Mouse (Mus musculus) brain, adult 10 weeks (tissue): ENCODE results near the gene Gm3880. TPM values are rescaled to one million over a fixed set of nuclear protein-coding genes. Genes with fewer than 3 reads are reported as not detected.

Source experiments
- polyA plus RNA-seq: library from polyadenylated mRNA; stranded (reverse); fragments of 350-450 nt; fragmentation: Illumina TruSeq; extraction: RNeasy Lipid Tissue Mini Kit (QIAGEN cat#74804); gene quantifications from one replicate; pipeline ENCODE4 v1.2.3, GENCODE M21; 2015; ENCODE audit warnings: low read depth, low replicate concordance

Gm3880 gene
- not detected for polyA plus RNA-seq

GRCm38 (mm10) chrX:102686872-102687271, at the start of gene Gm3880:
Gene Gm3880, minus strand, starts transcription at chrX:102686972.

GRCm38 (mm10) chrX:102707535-102707934, 20.8 kb upstream of the Gm3880 start, which contains the start of the genes Gm9112 and Dmrtc1b:
Gene Gm9112, minus strand, starts transcription at chrX:102707635.
Gene Dmrtc1b, plus strand, starts transcription at chrX:102707865.

GRCm38 (mm10) chrX:102643823-102644572, 42.8 kb downstream of the Gm3880 start, which contains the start of gene Phka1:
Gene Phka1, minus strand, starts transcription at chrX:102644246.

Other genes with a start within 250 kb of the Gm3880 start
- 14.2 TPM for gene Hdac8, start 181.6 kb downstream of the Gm3880 start, polyA plus RNA-seq
- gene Phka1, start 42.7 kb downstream of the Gm3880 start, polyA plus RNA-seq = 12.7 TPM
- not detected for gene Gm9112, start 20.7 kb upstream of the Gm3880 start, polyA plus RNA-seq
- not detected for gene Dmrtc1b, start 20.9 kb upstream of the Gm3880 start, polyA plus RNA-seq
- gene Dmrtc1c1, start 116.0 kb upstream of the Gm3880 start, polyA plus RNA-seq = not detected
- not detected for gene Dmrtc1c2, start 167.6 kb upstream of the Gm3880 start, polyA plus RNA-seq
- gene 1700031F05Rik, start 181.0 kb upstream of the Gm3880 start, polyA plus RNA-seq = not detected
- 6.7 TPM for gene Dmrtc1a, start 221.7 kb upstream of the Gm3880 start, polyA plus RNA-seq
- not detected for gene 1700011M02Rik, start 221.9 kb upstream of the Gm3880 start, polyA plus RNA-seq
- gene 1700018G05Rik, start 241.4 kb upstream of the Gm3880 start, polyA plus RNA-seq = not detected